Mouse (Mus musculus): ENCODE results near the gene Ube2o.

DNA sequence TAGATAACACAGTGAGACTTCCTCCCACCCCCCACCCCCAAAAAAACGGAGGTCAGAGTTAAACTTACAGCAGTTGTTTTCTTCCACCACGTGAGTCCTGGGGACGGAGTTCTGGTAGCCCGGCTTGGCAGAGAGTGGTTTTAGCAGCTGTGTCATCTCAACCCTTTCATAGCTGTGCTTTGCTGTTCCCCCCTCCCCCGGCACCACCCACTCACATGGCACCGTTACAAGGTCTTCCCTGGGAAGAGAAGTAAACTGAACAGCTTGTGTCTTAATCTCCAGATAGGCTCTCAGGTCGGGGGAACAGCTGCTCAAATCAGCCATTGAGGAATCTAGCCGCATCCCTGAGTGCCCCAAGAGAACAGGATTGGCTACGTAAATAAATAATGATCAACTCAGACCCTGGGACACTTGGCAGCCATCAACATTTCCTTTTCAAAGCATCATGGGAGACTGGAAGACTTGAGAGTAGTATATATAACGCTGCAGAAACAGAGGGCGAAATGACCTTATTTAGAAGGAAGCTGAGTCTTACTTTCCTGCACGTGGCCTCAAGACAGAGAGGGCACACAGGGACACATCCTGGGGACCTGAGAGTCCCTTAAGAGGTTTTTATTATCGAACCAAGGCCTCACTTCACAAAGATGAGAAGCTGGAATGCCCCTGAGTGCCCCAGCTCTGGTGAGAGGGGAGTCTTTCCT, 86.6 kb downstream of the Ube2o start:
- TF ChIP-seq POLR2A (IDR thresholded peaks at IDR 0.05; ENCODE audit: low read depth, low read length) (no peak), CTCF (IDR thresholded peaks at IDR 0.05; ENCODE audit: extremely low read depth, insufficient read length, insufficient replicate concordance, low read depth, low read length) (no peak)

Data from small intestine, adult 2 months (tissue).